Mouse (Mus musculus): ENCODE results near the gene Ippk. TPM values are rescaled to one million over a fixed set of nuclear protein-coding genes. Genes with fewer than 3 reads are reported as not detected.

Gene Ippk
- total RNA-seq, 2 experiments from 2014 or later, result 17.7 to 18.0 TPM

DNA sequence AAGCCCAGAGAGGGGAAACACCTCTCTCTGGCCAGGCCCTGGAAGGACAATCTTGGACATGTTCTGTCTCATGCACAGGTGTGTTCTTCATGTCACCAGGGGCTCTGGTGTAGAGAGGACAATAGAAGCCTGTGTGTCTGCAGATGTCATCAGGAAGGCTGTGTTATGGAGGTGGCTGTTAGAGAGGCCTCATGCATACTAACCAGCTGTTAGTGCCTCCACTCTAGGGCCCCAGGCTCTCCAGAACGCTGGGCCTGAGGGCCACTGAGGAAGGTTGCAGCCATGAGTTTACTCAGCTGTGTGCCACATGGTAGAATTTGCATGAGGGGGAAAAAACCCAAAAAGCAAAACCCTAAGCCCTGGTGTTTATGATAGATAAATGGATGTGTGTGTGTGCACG, 46.5 kb downstream of the Ippk start:
- H3K4me3 ChIP-seq, result no peak overlapping the region
- intact Hi-C loops (cut with DNase I), result no loop called here
- DNase-seq (ENCODE audit: extremely low spot score in 1 of 2, low spot score in 2 of 2), result no peak

DNA sequence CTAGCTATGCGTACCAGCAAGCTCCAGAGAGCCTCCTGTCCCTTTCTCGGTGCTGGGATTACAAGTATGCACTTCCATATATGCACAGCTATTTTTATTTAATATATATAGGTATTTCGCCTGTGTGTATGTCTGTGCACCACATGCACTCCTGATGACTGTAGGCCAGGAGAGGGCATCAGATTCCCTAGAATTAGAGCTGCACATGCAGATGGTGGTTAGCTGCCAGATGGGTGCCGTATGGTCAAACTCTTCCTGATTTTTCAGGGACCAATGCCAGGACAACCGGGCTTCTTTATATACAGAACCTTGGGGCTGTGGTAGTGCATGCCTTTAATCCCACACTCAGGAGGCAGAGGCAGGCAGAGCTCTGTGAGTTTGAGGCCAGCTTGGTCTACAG, 48.0 kb downstream of the Ippk start:
- intact Hi-C loops (cut with DNase I), result no loop called here
- Histone ChIP-seq H3K4me3 (no peak overlapping the region), H3K27ac (no peak overlapping the region)
- no peak for DNase-seq (ENCODE audit: extremely low spot score in 1 of 2, low spot score in 2 of 2)
- no peak for TF ChIP-seq CTCF (IDR thresholded peaks at IDR 0.05)

More for the DNA sequence above, 46.5 kb downstream of the Ippk start:
- no peak for TF ChIP-seq CTCF (IDR thresholded peaks at IDR 0.05)
- H3K27ac ChIP-seq, result no peak overlapping the region

DNA sequence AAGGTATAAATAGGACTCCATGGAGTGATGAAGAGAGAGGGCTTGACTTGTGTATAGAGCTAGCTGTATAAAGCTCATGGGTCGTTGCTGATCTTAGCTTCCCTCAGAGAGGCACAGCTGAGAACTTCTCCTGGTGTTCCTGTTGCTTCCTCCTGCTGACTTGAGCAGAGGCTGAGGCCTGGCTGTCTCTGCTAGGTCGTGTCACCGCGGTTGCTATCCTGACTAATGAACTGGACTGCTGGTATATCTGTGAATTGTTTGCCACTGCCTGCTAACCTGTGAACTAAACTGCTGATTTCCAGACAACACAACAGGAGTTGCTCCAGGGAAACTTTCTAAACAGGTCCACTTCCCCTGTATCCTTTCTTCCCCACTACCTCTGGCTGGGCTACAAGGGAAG, 49.3 kb downstream of the Ippk start:
- no peak for TF ChIP-seq CTCF (IDR thresholded peaks at IDR 0.05)
- intact Hi-C loops (cut with DNase I), result no loop called here
- Histone ChIP-seq H3K27ac (no peak overlapping the region), H3K4me3 (no peak overlapping the region)
- DNase-seq (ENCODE audit: extremely low spot score in 1 of 2, low spot score in 2 of 2), result no peak

DNA sequence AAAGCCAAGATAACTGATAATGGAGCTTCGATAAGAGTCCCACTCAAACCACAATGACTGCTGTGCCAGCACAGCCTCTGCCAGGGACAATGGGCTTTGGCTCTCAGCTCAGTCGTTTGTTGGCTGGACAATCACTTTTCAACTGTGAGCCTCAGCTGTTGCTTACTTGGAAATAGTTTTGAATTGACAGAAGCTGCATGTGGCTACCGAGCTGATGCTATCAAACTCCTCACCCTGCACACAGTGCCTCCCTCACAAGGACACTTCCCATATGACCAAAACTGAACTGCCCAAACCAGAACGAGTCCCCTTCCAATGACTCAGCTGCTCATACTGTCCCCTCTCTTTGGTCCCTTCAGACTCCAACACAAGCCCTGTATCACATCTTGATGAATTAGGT, 49.8 kb downstream of the Ippk start:
- intact Hi-C loops (cut with DNase I), result no loop called here
- no peak for TF ChIP-seq CTCF (IDR thresholded peaks at IDR 0.05)
- H3K27ac ChIP-seq, result no peak overlapping the region
- no peak overlapping the region for H3K4me3 ChIP-seq
- no peak for DNase-seq (ENCODE audit: extremely low spot score in 1 of 2, low spot score in 2 of 2)

DNA sequence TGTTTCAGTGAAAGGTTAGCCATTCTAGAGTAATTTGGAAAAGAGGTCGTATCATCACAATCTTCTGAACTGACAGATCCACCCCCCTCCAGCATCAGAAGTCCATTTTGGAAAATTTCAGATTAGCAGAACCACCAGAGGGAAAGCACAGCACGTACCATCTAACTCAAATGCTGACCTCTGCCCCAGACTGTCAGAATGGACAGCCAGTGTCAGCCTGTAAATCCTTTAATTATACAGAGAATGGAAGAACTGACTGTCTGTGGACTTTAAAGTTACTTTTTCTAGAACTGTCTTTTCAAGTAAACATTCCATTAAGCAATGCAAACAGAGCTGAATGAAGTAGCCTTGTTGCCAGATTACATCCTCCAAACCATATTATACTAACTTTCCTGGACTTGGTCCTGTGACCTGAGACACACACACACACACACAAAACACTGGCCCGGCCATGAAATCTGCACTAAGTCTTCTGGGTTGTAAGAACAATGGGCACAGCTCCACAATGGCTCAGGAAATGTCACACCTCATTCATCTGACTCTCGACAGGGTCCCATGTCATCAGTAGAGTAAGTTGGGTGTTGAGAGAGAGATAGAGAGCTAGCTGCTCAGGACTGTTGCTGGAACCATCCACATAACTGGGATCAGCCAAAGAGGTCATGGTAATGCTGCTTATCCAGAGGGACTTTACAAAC, 51.1 kb downstream of the Ippk start:
- intact Hi-C loops (cut with DNase I), result no loop called here
- TF ChIP-seq CTCF (IDR thresholded peaks at IDR 0.05), result no peak
- no peak overlapping the region for H3K27ac ChIP-seq
- no peak for DNase-seq (ENCODE audit: extremely low spot score in 1 of 2, low spot score in 2 of 2)
- H3K4me3 ChIP-seq, result no peak overlapping the region

DNA sequence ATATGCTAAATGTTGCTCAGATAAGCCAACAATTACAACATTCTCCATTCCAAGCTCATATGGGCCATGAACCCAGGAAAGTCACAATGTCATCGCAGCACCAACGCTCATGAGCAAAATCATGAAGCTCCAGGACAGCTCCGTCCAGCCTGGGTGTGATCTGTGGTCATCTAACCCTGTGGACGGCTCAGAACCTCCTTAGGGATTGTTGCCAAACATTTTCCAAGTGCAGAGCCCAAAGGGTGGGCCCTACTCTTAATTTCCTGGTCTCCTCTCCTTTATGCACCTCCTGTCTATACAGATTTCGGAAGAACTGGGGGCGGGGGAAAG, 51.6 kb downstream of the Ippk start:
- TF ChIP-seq CTCF (IDR thresholded peaks at IDR 0.05), result no peak
- Histone ChIP-seq H3K27ac (no peak overlapping the region), H3K4me3 (no peak overlapping the region)
- no peak for DNase-seq (ENCODE audit: extremely low spot score in 1 of 2, low spot score in 2 of 2)
- intact Hi-C loops (cut with DNase I), result no loop called here

DNA sequence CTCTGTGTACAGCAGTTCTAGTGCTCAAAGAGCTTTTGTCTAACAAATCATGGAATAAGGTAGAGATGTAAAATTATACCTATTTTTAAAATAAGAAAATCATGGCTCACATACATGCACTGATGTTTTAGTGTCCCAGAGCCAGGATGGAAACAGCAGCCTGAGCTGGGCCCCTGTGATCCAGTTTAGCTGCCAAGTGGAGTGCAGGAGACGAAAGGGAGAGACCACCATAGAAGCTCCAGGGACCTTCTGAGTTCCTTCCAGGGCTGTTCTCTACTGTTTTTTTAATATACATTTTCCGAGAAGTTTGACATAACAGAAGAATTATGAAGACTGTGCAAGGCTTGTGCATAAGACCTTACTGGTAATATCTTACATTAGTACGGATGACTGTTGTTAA, 56.8 kb downstream of the Ippk start:
- TF ChIP-seq CTCF (IDR thresholded peaks at IDR 0.05), result no peak
- no peak for DNase-seq (ENCODE audit: extremely low spot score in 1 of 2, low spot score in 2 of 2)
- H3K4me3 ChIP-seq, result no peak overlapping the region
- intact Hi-C loops (cut with DNase I), result no loop called here
- H3K27ac ChIP-seq, result no peak overlapping the region

DNA sequence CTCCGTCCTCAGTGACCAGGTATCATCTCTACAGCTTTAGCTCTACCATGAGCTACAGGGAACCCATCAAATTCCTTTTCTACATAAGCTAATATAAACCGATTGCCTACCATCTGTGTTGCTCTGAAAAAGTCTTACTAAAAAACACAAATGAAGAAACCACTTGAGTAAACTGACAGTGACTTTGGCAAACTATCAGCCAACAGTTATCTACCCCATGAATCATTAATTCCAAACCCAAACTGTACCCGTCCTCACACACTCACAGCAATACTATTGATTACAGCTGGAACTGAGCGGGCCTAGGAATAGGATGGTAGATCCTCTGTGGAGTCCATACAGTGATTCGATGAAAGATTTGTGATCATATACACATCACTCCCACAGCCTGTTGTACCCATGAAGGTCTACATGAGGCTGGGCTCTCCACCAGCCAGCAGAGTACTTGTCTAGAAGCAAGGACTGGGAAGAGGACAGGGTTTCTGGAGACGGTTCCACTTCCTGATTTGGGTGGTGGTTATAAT, 57.9 kb downstream of the Ippk start:
- no peak for TF ChIP-seq CTCF (IDR thresholded peaks at IDR 0.05)
- intact Hi-C loops (cut with DNase I), result no loop called here
- Histone ChIP-seq H3K4me3 (no peak overlapping the region), H3K27ac (no peak overlapping the region; the same call in 1 of the 2 replicates)
- DNase-seq (ENCODE audit: extremely low spot score in 1 of 2, low spot score in 2 of 2), result no peak

DNA sequence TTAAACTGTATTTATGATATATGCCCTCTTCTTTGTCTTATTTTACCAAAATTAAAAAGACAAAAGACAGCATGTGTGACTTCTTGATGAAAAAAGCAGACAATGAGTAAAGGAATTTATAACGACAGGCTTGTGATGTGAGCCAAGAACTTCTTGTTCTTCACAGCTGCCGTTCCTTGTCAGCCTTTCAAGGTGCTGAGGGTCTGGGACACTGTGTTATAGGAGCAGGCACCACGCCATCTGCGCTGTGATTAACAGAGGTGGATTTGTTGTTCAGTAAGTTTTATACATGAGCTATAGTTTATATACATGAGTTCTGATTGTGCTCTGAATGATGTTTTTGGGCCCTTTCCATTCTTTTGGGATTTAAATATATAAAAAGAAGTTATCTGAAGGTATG, 58.4 kb downstream of the Ippk start:
- peak overlapping the region; percentile 68 for H3K27ac ChIP-seq

DNA sequence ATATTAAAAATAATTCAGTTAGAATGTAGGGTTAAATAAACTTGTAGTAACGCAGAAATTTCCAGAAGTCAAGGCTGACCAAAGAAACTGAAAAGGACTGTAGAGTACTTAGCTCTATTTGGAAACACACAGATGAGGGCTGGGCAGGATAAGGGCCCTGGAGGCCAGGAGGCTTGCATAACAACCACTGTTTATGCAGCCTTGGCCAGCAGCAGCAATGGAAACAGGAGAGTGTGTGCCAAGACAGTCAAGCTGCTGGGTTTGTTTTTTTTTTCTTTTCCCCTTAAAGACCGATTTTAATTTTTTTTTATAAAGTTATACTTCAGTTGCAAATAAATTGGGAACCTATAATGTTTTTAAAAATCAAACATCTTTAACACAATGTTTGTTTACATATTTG, 59.0 kb downstream of the Ippk start:
- no peak overlapping the region for H3K4me3 ChIP-seq
- peak overlapping the region; percentile 68 for H3K27ac ChIP-seq
- no peak for TF ChIP-seq CTCF (IDR thresholded peaks at IDR 0.05)
- intact Hi-C loops (cut with DNase I), result no loop called here
- DNase-seq (ENCODE audit: extremely low spot score in 1 of 2, low spot score in 2 of 2), result no peak

More for the DNA sequence above, 58.4 kb downstream of the Ippk start:
- intact Hi-C loops (cut with DNase I), result no loop called here
- H3K4me3 ChIP-seq, result no peak overlapping the region
- no peak for TF ChIP-seq CTCF (IDR thresholded peaks at IDR 0.05)
- DNase-seq (ENCODE audit: extremely low spot score in 1 of 2, low spot score in 2 of 2), result no peak

DNA sequence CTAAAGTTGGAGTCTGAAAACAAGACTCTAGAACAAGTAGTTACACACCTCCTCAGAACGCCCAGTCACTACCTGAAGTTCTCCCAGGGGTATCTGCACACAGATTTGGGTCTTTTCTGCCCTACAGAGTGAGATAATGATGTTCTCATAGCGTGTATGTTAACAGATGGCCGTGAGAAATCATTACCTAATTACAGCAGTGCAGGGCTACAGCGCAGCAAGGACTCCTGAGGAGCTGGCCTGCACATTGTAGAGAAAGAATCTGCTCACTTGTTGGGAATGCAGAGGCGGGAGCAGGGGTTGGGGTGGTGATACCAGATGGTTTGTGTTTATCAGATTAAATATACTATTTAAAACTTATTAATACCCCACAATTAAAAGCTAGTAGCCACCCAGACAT, 59.5 kb downstream of the Ippk start:
- no peak for DNase-seq (ENCODE audit: extremely low spot score in 1 of 2, low spot score in 2 of 2)
- no peak for TF ChIP-seq CTCF (IDR thresholded peaks at IDR 0.05)
- Histone ChIP-seq H3K27ac (peak overlapping the region; percentile 68), H3K4me3 (no peak overlapping the region)
- intact Hi-C loops (cut with DNase I), result no loop called here

DNA sequence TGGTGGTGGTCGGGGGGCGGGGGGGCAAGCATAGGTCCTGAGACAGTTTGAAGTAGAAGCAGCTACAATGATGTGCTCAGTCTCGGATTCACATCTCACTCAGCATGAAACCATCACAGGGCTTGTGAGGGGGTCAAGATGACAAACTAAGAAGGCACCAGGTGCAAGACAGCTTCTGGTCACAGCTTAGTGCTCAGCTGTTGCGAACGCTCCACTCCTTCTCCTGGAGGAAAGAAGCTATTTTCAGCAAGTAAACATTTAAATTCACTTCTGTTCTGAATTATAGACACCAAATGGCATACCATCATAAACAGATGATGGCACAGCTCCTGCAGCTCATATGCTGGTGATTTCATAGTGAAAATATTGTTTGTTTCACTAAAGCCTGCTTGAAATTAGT, 64.3 kb downstream of the Ippk start:
- no peak overlapping the region for H3K4me3 ChIP-seq
- DNase-seq (ENCODE audit: extremely low spot score in 1 of 2, low spot score in 2 of 2), result no peak
- TF ChIP-seq CTCF (IDR thresholded peaks at IDR 0.05), result no peak
- no peak overlapping the region for H3K27ac ChIP-seq
- intact Hi-C loops (cut with DNase I), result no loop called here
